Mouse (Mus musculus): ENCODE results near the gene Lrrc66.

Gene Lrrc66

DNA sequence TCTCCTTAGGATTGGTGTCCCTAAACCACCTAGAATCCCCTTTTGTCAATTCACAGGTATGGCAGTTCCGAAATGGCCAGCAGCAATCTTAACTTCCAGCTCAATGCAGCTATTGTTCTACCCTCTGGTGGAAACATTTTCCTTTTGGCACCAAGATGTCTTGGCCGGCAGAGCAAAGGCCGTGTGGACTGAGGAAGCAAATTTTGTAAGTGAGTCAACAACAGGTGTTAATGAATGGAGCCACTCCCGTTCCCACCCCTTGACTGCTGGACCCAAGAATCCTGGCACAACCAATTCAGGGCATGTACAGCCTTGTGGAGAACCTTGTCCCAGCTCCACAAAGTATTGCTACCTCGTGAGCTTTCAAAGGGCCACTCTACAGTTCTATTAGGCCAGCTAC lies 66.2 kb downstream of the Lrrc66 start:
- in situ Hi-C loops (cut with MboI, MseI), result no loop called here

DNA sequence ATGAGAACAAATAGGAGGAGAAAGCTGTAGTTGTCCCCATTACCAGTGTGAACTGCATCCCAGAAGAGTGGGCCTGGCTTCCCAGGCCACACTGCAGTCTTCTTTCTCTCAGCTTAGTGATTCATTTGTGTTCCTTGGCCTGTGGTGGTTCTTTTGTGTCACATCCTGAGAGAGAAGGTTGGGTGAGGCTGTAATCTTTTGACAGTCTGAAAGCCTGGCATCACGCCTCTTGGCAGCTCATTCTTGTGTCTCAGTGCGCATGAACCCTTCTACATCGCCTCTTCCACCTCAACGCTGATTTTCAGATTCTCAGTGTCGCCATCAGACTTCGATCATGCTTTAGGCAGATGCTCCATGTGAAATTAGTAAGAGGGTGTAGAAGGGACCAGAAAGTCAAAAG lies 68.3 kb downstream of the Lrrc66 start:
- in situ Hi-C loops (cut with MboI, MseI), result no loop called here

- in situ Hi-C loops (cut with MboI, MseI), result no loop called here
Observed at GRCm38 (mm10) chr5:73558756-73559155, 73.6 kb downstream of the Lrrc66 start.

GRCm38 (mm10) chr5:73556733-73557425 lies 75.4 kb downstream of the Lrrc66 start:
- in situ Hi-C loops (cut with MboI, MseI), result no loop called here

All from T-helper 17 cell (primary cell).